Mouse (Mus musculus) megakaryocyte, embryonic 14.5 days (primary cell): Measurements from ENCODE around the gene Flna.

Experiments
- FLI1 ChIP-seq: IDR thresholded peaks from 2 replicates; pipeline ENCODE4 v1.6.1; 2012; ENCODE audit warnings: low read length, inconsistent platforms, mixed read lengths
- GATA1 ChIP-seq: IDR thresholded peaks from 3 replicates; pipeline ENCODE4 v1.6.1; 2012; ENCODE audit warnings: mixed read lengths, low read length, inconsistent platforms, borderline replicate concordance

- TF ChIP-seq GATA1 (no peak), FLI1 (no peak)
Observed at GRCm38 (mm10) chrX:74298348-74298747, 48.7 kb upstream of the Flna start.
